Mouse (Mus musculus) MEL (cell line): ENCODE data around the gene Sdccag8.

Source experiments
- BHLHE40 ChIP-seq: IDR thresholded peaks from 2 replicates; pipeline ENCODE4 v1.6.1; 2012; ENCODE audit warnings: low read depth, mild to moderate bottlenecking, inconsistent platforms, low read length, improper control_type of control experiment, borderline replicate concordance
- CTCF ChIP-seq, 3 experiments: IDR thresholded peaks in 2 of 3; conservative IDR thresholded peaks in 1 of 3; 2 replicates each; pipeline ENCODE4 v1.5.1; 2011 to 2012; ENCODE audit warnings: low read length in 3 of 3, low read depth in 2 of 3, mild to moderate bottlenecking in 2 of 3, improper control_type of control experiment in 1 of 3, inconsistent platforms in 1 of 3, mixed read lengths in 1 of 3, moderate library complexity in 1 of 3; ENCODE audit not compliant: control insufficient read depth in 1 of 3, insufficient read depth in 1 of 3, poor library complexity in 1 of 3, severe bottlenecking in 1 of 3
- GABPA ChIP-seq: IDR thresholded peaks from 2 replicates; pipeline ENCODE4 v1.6.1; 2012; ENCODE audit warnings: low read depth, mild to moderate bottlenecking, inconsistent platforms, low read length, improper control_type of control experiment, moderate library complexity
- GATA1 ChIP-seq: IDR thresholded peaks from 2 replicates; pipeline ENCODE4 v1.6.1; 2011; ENCODE audit warnings: low read depth, low read length, improper control_type of control experiment
- JUND ChIP-seq: IDR thresholded peaks from 2 replicates; pipeline ENCODE4 v1.6.1; 2011; ENCODE audit warnings: low read depth, mild to moderate bottlenecking, improper control_type of control experiment, low read length
- MYC ChIP-seq: IDR thresholded peaks from 2 replicates; pipeline ENCODE4 v1.6.1; 2011; ENCODE audit warnings: low read depth, mild to moderate bottlenecking, low read length, improper control_type of control experiment, moderate library complexity
- NRF1 ChIP-seq: IDR thresholded peaks from 2 replicates; pipeline ENCODE4 v1.6.1; 2014; ENCODE audit warnings: low read depth, mild to moderate bottlenecking, inconsistent platforms, low read length, improper control_type of control experiment, moderate library complexity; ENCODE audit not compliant: poor library complexity, insufficient read depth, severe bottlenecking
- POLR2A ChIP-seq, 2 experiments: IDR thresholded peaks; 2 replicates each; pipeline ENCODE4 v1.6.1; 2011 to 2012; ENCODE audit warnings: low read length in 2 of 2, mild to moderate bottlenecking in 2 of 2, control low read depth in 1 of 2, improper control_type of control experiment in 1 of 2, low read depth in 1 of 2, moderate library complexity in 1 of 2; ENCODE audit not compliant: control insufficient read depth in 1 of 2, insufficient read depth in 1 of 2, poor library complexity in 1 of 2
- RAD21 ChIP-seq: IDR thresholded peaks from 2 replicates; pipeline ENCODE4 v1.6.1; 2011; ENCODE audit warnings: mild to moderate bottlenecking, low read depth, low read length, improper control_type of control experiment
- ZC3H11A ChIP-seq: IDR thresholded peaks from 2 replicates; pipeline ENCODE4 v1.6.1; 2012; ENCODE audit warnings: low read depth, mild to moderate bottlenecking, inconsistent platforms, low read length, improper control_type of control experiment

DNA sequence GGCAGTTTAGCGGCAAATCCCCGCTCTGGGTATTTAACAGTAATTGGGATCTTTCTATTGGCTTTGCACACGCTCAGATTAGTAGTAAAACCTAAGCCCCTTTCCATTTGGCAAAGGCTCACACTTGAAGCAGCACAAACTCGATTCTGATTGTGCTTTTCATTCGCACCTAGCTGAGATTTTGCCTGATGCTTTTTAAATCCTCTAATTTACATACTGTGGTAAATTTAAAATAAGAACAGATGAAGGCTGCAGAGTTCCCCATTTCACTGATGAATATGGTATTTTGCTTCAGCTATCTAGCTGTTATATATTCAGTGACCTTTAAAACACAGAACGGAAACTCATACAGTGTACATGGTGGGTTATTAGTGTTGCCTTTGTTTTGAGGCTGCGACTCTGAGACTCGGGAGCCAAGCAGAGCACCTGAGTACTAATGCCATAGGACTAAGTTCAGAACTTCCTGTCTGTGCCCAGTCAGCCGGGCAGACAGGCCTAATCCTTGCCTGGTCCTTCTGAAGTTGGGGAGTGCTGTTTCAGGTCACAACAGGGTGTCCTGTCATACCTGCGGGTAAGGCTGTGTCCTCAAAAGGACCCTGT lies 166.4 kb downstream of the Sdccag8 start:
- no peak for TF ChIP-seq BHLHE40
- TF ChIP-seq RAD21, result no peak
- no peak for TF ChIP-seq JUND
- TF ChIP-seq CTCF (IDR thresholded peaks at IDR 0.05 in 2 of 3, conservative IDR thresholded peaks at IDR 0.05 in 1 of 3; ENCODE audit: control insufficient read depth in 1 of 3, insufficient read depth in 1 of 3, low read depth in 2 of 3, low read length in 3 of 3, poor library complexity in 1 of 3, severe bottlenecking in 1 of 3), result no peak
- no peak for TF ChIP-seq POLR2A (IDR thresholded peaks at IDR 0.05; ENCODE audit: control insufficient read depth in 1 of 2, insufficient read depth in 1 of 2, low read depth in 1 of 2, low read length in 2 of 2, poor library complexity in 1 of 2)
- no peak for TF ChIP-seq GABPA
- no peak for TF ChIP-seq NRF1
- no peak for TF ChIP-seq GATA1
- TF ChIP-seq MYC, result no peak
- no peak for TF ChIP-seq ZC3H11A
